Mouse (Mus musculus): ENCODE results near the gene Fbxw10. TPM values are rescaled to one million over a fixed set of nuclear protein-coding genes. Genes with fewer than 3 reads are reported as not detected.

Fbxw10 gene
- total and polyA plus RNA-seq, 3 experiments, result not detected

GRCm38 (mm10) chr11:62879220-62880048, 32.6 kb downstream of the Fbxw10 start, which contains the start of gene Tvp23b:
TSS of gene Tvp23b (plus strand) at chr11:62879455.
- Histone ChIP-seq H3K27me3 (ENCODE audit: control insufficient read depth in 1 of 2, insufficient read depth in 2 of 2, low read length in 2 of 2) (peaks cover 0 to 12% of the 10 kb centered on the region in 2 experiments; a peak in 3 of 4 replicates), H3K9ac (ENCODE audit: control insufficient read depth, low read depth, low read length, poor library complexity, severe bottlenecking) (peak within 1 kb of the TSS; percentile 93), H3K27ac (ENCODE audit: control insufficient read depth, low read depth, low read length) (peak within 1 kb of the TSS; percentile 51), H3K79me2 (ENCODE audit: control insufficient read depth, insufficient read depth, low read length, poor library complexity) (peaks cover 6% of the 10 kb centered on the region), H3K36me3 (ENCODE audit: control insufficient read depth in 1 of 2, insufficient read depth in 2 of 2, low read length in 2 of 2) (peaks cover 0 to 9% of the 10 kb centered on the region in 2 experiments; a peak in 2 of 4 replicates), H3K4me3 (ENCODE audit: control insufficient read depth in 1 of 2, insufficient read depth in 1 of 2, low read depth in 2 of 2, low read length in 2 of 2) (peak within 1 kb of the TSS; percentile 89 to 92), H3K9me3 (replicated peaks; ENCODE audit: insufficient read depth, low read length) (no peaks in the 10 kb centered on the region), H3K4me1 (ENCODE audit: control insufficient read depth in 1 of 2, insufficient read depth in 2 of 2, low read length in 2 of 2) (peaks cover 0 to 3% of the 10 kb centered on the region in 2 experiments; a peak in 2 of 4 replicates)
- DNase-seq (ENCODE audit: low read depth, low spot score), result peak; percentile 99
- TF ChIP-seq GABPA (IDR thresholded peaks at IDR 0.05; ENCODE audit: low read depth, low read length), result 0 out of 2 replicates have a peak, but pooled peaks have one; percentile 34
- no peak for TF ChIP-seq JUND (IDR thresholded peaks at IDR 0.05; ENCODE audit: low read depth, low read length)
- no peak for TF ChIP-seq POLR2AphosphoS5 (IDR thresholded peaks at IDR 0.05; ENCODE audit: borderline replicate concordance, low read depth, low read length)
- TF ChIP-seq ZKSCAN1 (IDR thresholded peaks at IDR 0.05; ENCODE audit: low read depth, low read length), result no peak
- TF ChIP-seq ZNF384 (IDR thresholded peaks at IDR 0.05; ENCODE audit: low read depth, low read length), result peak; percentile 35; the same call in 1 of the 2 replicates
- peak; percentile 58; the same call in 1 of the 2 replicates for TF ChIP-seq TCF12 (IDR thresholded peaks at IDR 0.05; ENCODE audit: low read depth, low read length)
- no peak for TF ChIP-seq UBTF (IDR thresholded peaks at IDR 0.05; ENCODE audit: borderline replicate concordance, insufficient read depth, low read depth, low read length)
- peak; percentile 56 for TF ChIP-seq GATA1 (IDR thresholded peaks at IDR 0.05; ENCODE audit: low read depth, low read length)
- no peak for TF ChIP-seq ZC3H11A (IDR thresholded peaks at IDR 0.05; ENCODE audit: low read depth, low read length)
- TF ChIP-seq USF1 (IDR thresholded peaks at IDR 0.05; ENCODE audit: low read depth, low read length), result peak; percentile 64
- TF ChIP-seq SIN3A (IDR thresholded peaks at IDR 0.05; ENCODE audit: low read length), result peak; percentile 88; the same call in 1 of the 2 replicates
- TF ChIP-seq POLR2AphosphoS2 (IDR thresholded peaks at IDR 0.05; ENCODE audit: low read length), result peak; percentile 89
- no peak; the same call in 1 of the 2 replicates for TF ChIP-seq KAT2A (conservative IDR thresholded peaks at IDR 0.05; ENCODE audit: low read depth, low read length)
- peak; percentile 93 for TF ChIP-seq NELFE (IDR thresholded peaks at IDR 0.05; ENCODE audit: low read depth, low read length)
- peak; percentile 98 for TF ChIP-seq ELF1 (IDR thresholded peaks at IDR 0.05; ENCODE audit: low read depth, low read length)
- TF ChIP-seq RCOR1 (IDR thresholded peaks at IDR 0.05; ENCODE audit: low read depth, low read length), result no peak
- TF ChIP-seq CTCF (IDR thresholded peaks at IDR 0.05 in 2 of 3, conservative IDR thresholded peaks at IDR 0.05 in 1 of 3; ENCODE audit: control insufficient read depth in 1 of 3, insufficient read depth in 1 of 3, low read depth in 2 of 3, low read length in 3 of 3, poor library complexity in 1 of 3, severe bottlenecking in 1 of 3), result no peak
- 0 out of 2 replicates have a peak, but pooled peaks have one; percentile 26 for TF ChIP-seq TAL1 (IDR thresholded peaks at IDR 0.05; ENCODE audit: low read length)
- TF ChIP-seq USF2 (IDR thresholded peaks at IDR 0.05; ENCODE audit: borderline replicate concordance in 1 of 2, insufficient read depth in 1 of 2, low read depth in 1 of 2, low read length in 2 of 2), result no peak
- TF ChIP-seq MAFK (IDR thresholded peaks at IDR 0.05; ENCODE audit: borderline replicate concordance, low read depth, low read length), result no peak
- TF ChIP-seq MYB (IDR thresholded peaks at IDR 0.05; ENCODE audit: low read depth, low read length), result no peak
- TF ChIP-seq SMC3 (IDR thresholded peaks at IDR 0.05; ENCODE audit: low read depth, low read length), result no peak
- no peak for TF ChIP-seq MEF2A (IDR thresholded peaks at IDR 0.05; ENCODE audit: extremely low read depth, insufficient replicate concordance, low read depth, low read length, poor library complexity, severe bottlenecking)
- TF ChIP-seq EP300 (IDR thresholded peaks at IDR 0.05; ENCODE audit: low read depth in 1 of 2, low read length in 2 of 2), result peak in 1 of 2 experiments; percentile 24; a peak in 1 of 4 replicates
- TF ChIP-seq ETS1 (IDR thresholded peaks at IDR 0.05; ENCODE audit: low read depth, low read length), result peak; percentile 75
- TF ChIP-seq NRF1 (IDR thresholded peaks at IDR 0.05; ENCODE audit: insufficient read depth, low read depth, low read length, poor library complexity, severe bottlenecking), result peak; percentile 57; the same call in 1 of the 2 replicates
- peak; percentile 73 for TF ChIP-seq MYC (IDR thresholded peaks at IDR 0.05; ENCODE audit: low read depth, low read length)
- TF ChIP-seq POLR2A (IDR thresholded peaks at IDR 0.05; ENCODE audit: control insufficient read depth in 1 of 2, insufficient read depth in 1 of 2, low read depth in 1 of 2, low read length in 2 of 2, poor library complexity in 1 of 2), result peak; percentile 87 to 91
- TF ChIP-seq HCFC1 (IDR thresholded peaks at IDR 0.05; ENCODE audit: low read depth, low read length), result peak; percentile 84
- TF ChIP-seq E2F4 (IDR thresholded peaks at IDR 0.05; ENCODE audit: borderline replicate concordance, low read depth, low read length), result no peak
- TF ChIP-seq CHD2 (IDR thresholded peaks at IDR 0.05; ENCODE audit: low read length), result no peak
- TF ChIP-seq CHD1 (IDR thresholded peaks at IDR 0.05; ENCODE audit: low read depth, low read length), result no peak
- TF ChIP-seq RAD21 (IDR thresholded peaks at IDR 0.05; ENCODE audit: low read depth, low read length), result no peak
- TF ChIP-seq MXI1 (IDR thresholded peaks at IDR 0.05; ENCODE audit: low read depth, low read length), result peak; percentile 90
- TF ChIP-seq ZMIZ1 (IDR thresholded peaks at IDR 0.05; ENCODE audit: low read depth, low read length), result peak; percentile 92

Data from MEL (cell line).